Mouse (Mus musculus): ENCODE data around the gene Taf9b.

- TF ChIP-seq NELFE (IDR thresholded peaks at IDR 0.05; ENCODE audit: low read depth, low read length) (no peak), POLR2A (IDR thresholded peaks at IDR 0.05; ENCODE audit: control insufficient read depth in 1 of 2, insufficient read depth in 1 of 2, low read depth in 1 of 2, low read length in 2 of 2, poor library complexity in 1 of 2) (no peak), ZNF384 (IDR thresholded peaks at IDR 0.05; ENCODE audit: low read depth, low read length) (no peak), EP300 (IDR thresholded peaks at IDR 0.05; ENCODE audit: low read depth in 1 of 2, low read length in 2 of 2) (no peak), HCFC1 (IDR thresholded peaks at IDR 0.05; ENCODE audit: low read depth, low read length) (no peak), USF2 (IDR thresholded peaks at IDR 0.05; ENCODE audit: borderline replicate concordance in 1 of 2, insufficient read depth in 1 of 2, low read depth in 1 of 2, low read length in 2 of 2) (no peak), SIN3A (IDR thresholded peaks at IDR 0.05; ENCODE audit: low read length) (no peak)
These were observed 44.6 kb downstream of the Taf9b start for GRCm38 (mm10) chrX:106176331-106176730.

All from MEL (cell line).